Mouse (Mus musculus) T-cell, adult 66 days (primary cell): ENCODE data around the gene Kdelr3. TPM values are rescaled to one million over a fixed set of nuclear protein-coding genes. Genes with fewer than 3 reads are reported as not detected.

Experiments
- total RNA-seq, 2 experiments: library from RNA; stranded (reverse); gene quantifications; 3 replicates in 1 of 2; 4 replicates in 1 of 2; pipeline ENCODE4 v1.2.4; 2023

The Kdelr3 gene
- total RNA-seq = not detected

DNA sequence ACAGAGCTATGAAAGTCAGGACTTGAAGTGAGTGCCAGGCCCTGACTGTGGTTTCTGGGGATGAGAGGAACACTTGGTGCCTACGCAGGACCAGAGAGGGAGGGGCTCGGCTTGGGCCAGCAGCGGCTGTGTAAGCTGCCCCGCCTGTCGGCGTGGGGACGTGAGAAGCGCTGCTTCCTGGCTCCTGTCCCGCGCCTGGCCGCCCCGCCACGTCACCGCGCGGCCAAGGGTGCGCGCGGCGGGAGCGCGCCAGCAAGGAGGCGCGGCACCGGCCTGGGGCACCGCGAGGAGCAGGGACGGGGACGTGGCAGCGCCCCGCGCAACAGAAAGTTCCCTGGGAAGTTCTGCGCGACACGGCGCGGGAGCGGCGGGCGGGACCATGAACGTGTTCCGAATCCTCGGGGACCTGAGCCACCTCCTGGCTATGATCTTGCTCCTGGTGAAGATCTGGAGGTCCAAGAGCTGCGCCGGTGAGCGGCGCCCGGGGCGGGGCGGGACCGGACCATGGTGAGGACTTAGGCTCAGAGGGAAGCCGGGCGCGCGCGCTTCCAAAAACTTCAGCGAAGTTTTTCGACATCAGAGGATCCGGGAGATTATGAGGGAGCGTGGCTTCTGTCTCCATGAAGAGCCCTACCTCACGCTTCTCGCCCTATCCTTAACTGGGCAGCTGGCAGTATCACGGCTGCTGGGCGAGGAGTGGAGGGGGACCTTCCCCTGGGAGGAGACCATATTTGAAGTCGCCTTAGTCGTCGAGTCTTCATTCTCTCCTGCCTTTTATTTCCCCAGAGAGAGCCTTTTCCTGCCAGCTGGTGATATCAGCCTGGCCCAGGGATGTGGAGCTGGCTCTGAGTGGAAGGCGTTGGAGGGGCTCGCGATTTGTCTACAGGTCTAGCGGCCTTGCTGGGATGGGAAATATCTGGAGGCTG lies at the start of gene Kdelr3:
Gene Kdelr3 (plus strand): TSS at position 241 of the 926 bp plus-strand sequence.

DNA sequence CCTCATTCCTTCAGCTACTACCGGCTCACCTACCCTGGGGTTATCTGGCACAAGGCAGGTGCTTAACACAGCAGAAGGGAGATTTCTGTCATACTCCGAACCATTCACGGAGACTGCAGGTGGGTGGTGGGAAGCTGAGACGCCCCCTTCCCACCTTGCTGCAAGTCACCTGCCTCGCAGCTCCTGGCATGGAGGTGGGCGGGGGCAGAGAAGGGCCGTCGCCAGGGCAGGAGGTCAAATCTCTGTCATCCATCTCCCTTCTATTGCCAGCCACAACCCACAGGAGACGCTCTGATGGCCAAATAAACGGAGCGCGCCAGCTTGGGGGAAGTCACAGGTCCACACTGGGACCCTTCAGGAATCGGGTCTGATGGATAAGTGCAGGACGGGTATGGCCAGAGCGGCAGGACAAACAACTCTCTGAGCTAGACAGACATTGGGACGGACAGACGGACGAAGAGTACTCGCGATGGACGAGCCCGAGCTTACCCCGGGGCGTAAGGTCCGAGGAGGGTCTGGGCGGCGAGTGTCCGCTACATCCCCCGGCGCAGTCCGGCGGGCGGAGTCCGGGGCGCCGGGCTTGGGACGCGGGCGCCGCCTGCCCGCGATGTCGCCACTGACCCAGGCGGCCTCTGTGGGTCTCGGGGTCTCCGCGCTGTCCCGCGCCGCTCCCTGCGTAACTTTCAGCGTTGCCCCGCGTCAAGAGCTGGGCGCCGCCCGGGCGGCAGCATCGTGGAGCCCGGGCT lies 11.3 kb upstream of the Kdelr3 start, which contains the start of gene Kcnj4:
Gene Kcnj4 (minus strand): TSS at position 535 of the 746 bp plus-strand sequence.

DNA sequence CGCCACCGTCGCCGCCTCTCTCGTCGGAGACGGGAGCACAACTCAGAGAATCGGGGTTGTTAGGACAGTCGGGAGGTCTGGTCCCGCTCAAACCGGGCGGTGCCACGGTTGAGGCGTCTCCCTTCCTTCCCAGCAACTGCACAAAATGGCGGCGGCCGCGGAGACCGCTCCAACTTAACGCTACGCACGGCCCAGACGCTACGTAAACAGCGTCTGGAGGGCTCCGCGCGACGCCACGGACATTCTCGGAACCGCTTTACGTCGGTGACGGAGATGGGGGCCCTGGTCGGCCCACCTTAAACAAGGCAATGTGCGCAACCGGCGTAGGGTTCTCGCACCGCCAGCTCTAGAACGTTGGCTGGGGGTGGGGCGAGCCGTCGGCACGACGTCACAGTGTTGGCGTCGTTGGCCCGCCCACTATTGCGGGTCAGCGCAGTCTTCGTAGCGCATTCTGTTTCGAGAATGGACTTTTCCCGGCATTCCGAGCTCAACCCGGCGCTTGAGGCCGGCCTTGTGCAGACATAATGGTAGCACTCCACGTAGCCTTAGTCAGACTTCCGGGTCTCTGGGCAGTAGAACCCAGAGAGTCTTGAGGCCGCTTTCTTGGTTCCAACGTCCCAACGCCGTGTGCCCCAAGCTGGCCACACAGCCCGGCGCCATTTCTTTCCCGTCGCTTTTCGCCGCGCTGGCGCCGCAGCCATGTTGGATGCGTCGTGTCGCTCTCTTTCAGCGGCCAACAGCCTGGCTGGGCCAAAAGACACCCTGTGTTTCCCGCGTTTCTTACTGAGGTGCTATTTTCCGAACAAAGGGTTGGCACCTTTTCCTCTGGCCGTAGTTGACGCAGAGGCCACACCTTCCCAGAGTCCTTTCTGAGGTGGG lies 30.4 kb downstream of the Kdelr3 start, which contains the start of gene Ddx17:
Gene Ddx17 (minus strand): TSS at position 332 of the 879 bp plus-strand sequence.

Other genes with a start within 250 kb of the Kdelr3 start
- 1 to 10 TPM; 1.9 to 2.4 TPM for gene Baiap2l2, start 230.9 kb upstream of the Kdelr3 start, total RNA-seq
- gene Pla2g6, start 188.0 kb upstream of the Kdelr3 start, total RNA-seq = 10 to 100 TPM; 12.7 to 16.7 TPM
- gene Maff, start 169.8 kb upstream of the Kdelr3 start, total RNA-seq = 100 to 1,000 TPM in 1 of 2 experiments, 10 to 100 TPM in 1; 65.3 to 114 TPM
- gene Tmem184b, start 112.8 kb upstream of the Kdelr3 start, total RNA-seq = 10 to 100 TPM; 39.1 to 43.3 TPM
- 10 to 100 TPM; 39.9 to 43.8 TPM for gene Csnk1e, start 60.8 kb upstream of the Kdelr3 start, total RNA-seq
- gene Kcnj4, start 11.2 kb upstream of the Kdelr3 start, total RNA-seq = not detected
- 100 to 1,000 TPM; 307 to 331 TPM for gene Ddx17, start 30.3 kb downstream of the Kdelr3 start, total RNA-seq
- gene Dmc1, start 88.7 kb downstream of the Kdelr3 start, total RNA-seq = under 1 TPM in 1 of 2 experiments, not detected in 1; 0.50 TPM
- 1 to 10 TPM in 1 of 2 experiments, under 1 TPM in 1; 0.39 to 1.4 TPM for gene Fam227a, start 142.5 kb downstream of the Kdelr3 start, total RNA-seq
- 10 to 100 TPM in 1 of 2 experiments, 1 to 10 TPM in 1; 6.3 to 12.1 TPM for gene Cby1, start 142.8 kb downstream of the Kdelr3 start, total RNA-seq
- gene Tomm22, start 154.4 kb downstream of the Kdelr3 start, total RNA-seq = 100 to 1,000 TPM; 121 to 125 TPM
- 10 to 100 TPM; 21.7 to 22.4 TPM for gene Josd1, start 171.5 kb downstream of the Kdelr3 start, total RNA-seq
- gene Gtpbp1, start 174.4 kb downstream of the Kdelr3 start, total RNA-seq = 100 to 1,000 TPM; 123 to 142 TPM
- gene Sun2, start 226.1 kb downstream of the Kdelr3 start, total RNA-seq = 100 to 1,000 TPM; 459 to 481 TPM